Mouse (Mus musculus) hindbrain, embryonic 14.5 days (tissue): Measurements from ENCODE around the gene Nadk2. TPM values are rescaled to one million over a fixed set of nuclear protein-coding genes. Genes with fewer than 3 reads are reported as not detected.
A peak's percentile ranks its signal among the peaks of the same experiment; 100 is the strongest.

Source experiments
- ATAC-seq: fragments of 200-750 bp; cut with Nextera tagmentation; 2 replicates; pipeline ENCODE4 v1.8.0; 2017; ENCODE audit warnings: moderate number of reproducible peaks, mild to moderate bottlenecking, moderate TSS enrichment, moderate library complexity; ENCODE audit not compliant: low FRiP score
- DNase-seq: peaks from one replicate; pipeline ENCODE4 v3.0.0-alpha.2; 2015; ENCODE audit warnings: low spot score
- H3K27ac ChIP-seq: fragments of 300-500 bp; sonication (generic); 2 replicates; pipeline ENCODE4 v1.5.1; 2014; ENCODE audit warnings: mild to moderate bottlenecking, moderate library complexity
- H3K27me3 ChIP-seq: fragments of 300-500 bp; sonication (generic); 2 replicates; pipeline ENCODE4 v1.6.1; 2014; ENCODE audit warnings: mild to moderate bottlenecking, low read length, mixed read lengths; ENCODE audit not compliant: control insufficient read depth, insufficient read depth
- H3K36me3 ChIP-seq: fragments of 300-500 bp; sonication (generic); replicated peaks from 2 replicates; pipeline ENCODE4 v1.6.1; 2014; ENCODE audit not compliant: control insufficient read depth, insufficient read depth
- H3K4me1 ChIP-seq: fragments of 300-500 bp; sonication (generic); replicated peaks from 2 replicates; pipeline ENCODE4 v1.6.1; 2014; ENCODE audit warnings: antibody characterized with exemption, low read length, mixed read lengths; ENCODE audit not compliant: control insufficient read depth, insufficient read depth
- H3K4me2 ChIP-seq: fragments of 300-500 bp; sonication (generic); replicated peaks from 2 replicates; pipeline ENCODE4 v1.6.1; 2014; ENCODE audit warnings: mild to moderate bottlenecking, moderate library complexity
- H3K4me3 ChIP-seq: fragments of 300-500 bp; sonication (generic); replicated peaks from 2 replicates; pipeline ENCODE4 v1.5.1; 2014; ENCODE audit warnings: mild to moderate bottlenecking, low read length
- H3K9ac ChIP-seq: fragments of 300-500 bp; sonication (generic); 2 replicates; pipeline ENCODE4 v1.6.1; 2014
- H3K9me3 ChIP-seq: fragments of 300-500 bp; sonication (generic); 2 replicates; pipeline ENCODE4 v1.6.1; 2016; ENCODE audit warnings: low read length; ENCODE audit not compliant: control insufficient read depth
- WGBS: fragments of 180-500 bp; shearing (Covaris S2); extraction: QIAGEN DNeasy Blood & Tissue Kit; methylation state at CpG from one replicate; pipeline ENCODE4 v1.1.7; 2014; 5-methylcytosine and 5-hydroxymethylcytosine counted together
- polyA plus RNA-seq: library from polyadenylated mRNA; unstranded; fragments of >200 nt; fragmentation: Nextera tagmentation; extraction: Ambion mirVana; gene quantifications from 2 replicates; pipeline ENCODE4 v1.2.1, GENCODE M21; 2014

Nadk2 gene
- polyA plus RNA-seq, 1 experiment from 2014 or later, result 38.4 TPM

DNA sequence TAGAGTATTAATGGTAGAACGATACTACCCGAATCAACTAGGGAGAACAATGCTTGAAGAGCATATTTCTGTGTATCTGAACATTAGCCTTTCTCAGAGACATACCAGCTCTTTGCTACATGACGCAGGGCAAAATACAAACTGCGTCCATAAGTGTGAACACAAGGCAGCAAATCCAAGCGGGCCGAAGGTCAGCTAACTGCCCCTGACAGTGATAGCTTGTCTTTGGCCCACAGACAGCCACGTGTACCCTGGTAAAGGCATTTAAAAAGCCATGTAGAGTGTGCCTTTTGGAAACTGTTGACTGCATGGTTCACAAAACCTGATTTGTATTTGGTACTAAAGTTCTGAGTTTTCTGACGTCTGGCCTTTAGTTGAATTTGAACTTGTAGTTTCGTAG is 11.7 kb downstream of the Nadk2 start:
- Histone ChIP-seq H3K9ac (no peak overlapping the region), H3K4me3 (no peak overlapping the region), H3K27me3 (no peaks in the 10 kb centered on the region), H3K9me3 (no peaks in the 10 kb centered on the region), H3K27ac (no peak overlapping the region), H3K36me3 (no peaks in the 10 kb centered on the region; the same call in 1 of the 2 replicates), H3K4me2 (no peak overlapping the region), H3K4me1 (no peaks in the 10 kb centered on the region)
- WGBS, result 91% methylated on average over 9 of the region's 9 CpGs
- DNase-seq (no peak), ATAC-seq (no peak)

DNA sequence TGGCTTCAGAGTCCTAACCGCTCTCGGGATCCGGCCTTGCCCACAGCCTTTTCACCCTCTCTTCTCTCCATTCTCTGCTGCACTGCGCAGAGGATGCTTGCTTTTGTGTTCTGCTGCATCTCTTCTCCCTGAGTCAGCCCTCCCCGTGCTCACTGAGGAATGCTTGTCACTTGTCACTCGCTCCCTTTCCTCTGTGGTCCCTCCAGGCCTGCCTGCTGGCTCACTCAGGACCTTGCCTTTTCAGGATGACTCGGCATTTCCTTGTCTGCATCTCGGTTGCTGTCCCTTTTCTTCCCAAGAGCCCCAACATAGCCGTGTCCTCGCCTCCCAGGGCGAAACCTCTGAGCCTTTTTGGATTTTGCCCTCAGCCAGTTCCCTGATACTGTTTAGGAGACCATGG is 15.8 kb downstream of the Nadk2 start:
- H3K4me3 ChIP-seq, result no peak overlapping the region
- no peak for DNase-seq
- H3K27ac ChIP-seq, result no peak overlapping the region
- 41% methylated on average over 11 of the region's 11 CpGs for WGBS
- H3K4me2 ChIP-seq, result no peak overlapping the region
- H3K27me3 ChIP-seq, result no peaks in the 10 kb centered on the region
- peak; percentile 40; the same call in 1 of the 2 replicates for ATAC-seq
- no peaks in the 10 kb centered on the region for H3K4me1 ChIP-seq
- no peaks in the 10 kb centered on the region for H3K9me3 ChIP-seq
- peaks cover 5% of the 10 kb centered on the region for H3K36me3 ChIP-seq
- no peak overlapping the region for H3K9ac ChIP-seq

DNA sequence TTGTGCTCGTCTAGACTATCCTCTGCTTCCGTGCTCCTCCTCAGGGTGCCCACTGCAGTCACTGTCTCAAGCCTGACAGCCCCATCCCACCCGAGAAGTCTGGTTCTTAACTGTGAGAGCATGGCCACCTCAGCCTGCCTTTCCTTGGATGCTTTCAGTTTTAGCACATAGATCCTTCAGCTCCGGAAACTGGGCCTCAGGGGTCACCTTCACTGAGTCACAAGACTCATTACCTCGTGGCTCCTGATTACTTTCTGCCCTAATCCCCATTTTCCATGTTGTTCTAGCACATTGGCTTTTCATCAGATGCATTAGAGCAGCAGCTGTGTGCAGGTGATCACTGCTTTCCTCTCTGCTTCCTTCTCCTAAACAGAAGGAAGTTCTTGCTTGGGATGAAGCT is 16.4 kb downstream of the Nadk2 start:
- Histone ChIP-seq H3K27me3 (no peaks in the 10 kb centered on the region), H3K9me3 (no peaks in the 10 kb centered on the region), H3K4me1 (no peaks in the 10 kb centered on the region), H3K4me3 (no peak overlapping the region), H3K36me3 (peaks cover 8% of the 10 kb centered on the region), H3K9ac (no peak overlapping the region), H3K27ac (no peak overlapping the region), H3K4me2 (no peak overlapping the region)
- 78% methylated on average over 5 of the region's 5 CpGs for WGBS
- DNase-seq, result no peak
- ATAC-seq, result no peak

DNA sequence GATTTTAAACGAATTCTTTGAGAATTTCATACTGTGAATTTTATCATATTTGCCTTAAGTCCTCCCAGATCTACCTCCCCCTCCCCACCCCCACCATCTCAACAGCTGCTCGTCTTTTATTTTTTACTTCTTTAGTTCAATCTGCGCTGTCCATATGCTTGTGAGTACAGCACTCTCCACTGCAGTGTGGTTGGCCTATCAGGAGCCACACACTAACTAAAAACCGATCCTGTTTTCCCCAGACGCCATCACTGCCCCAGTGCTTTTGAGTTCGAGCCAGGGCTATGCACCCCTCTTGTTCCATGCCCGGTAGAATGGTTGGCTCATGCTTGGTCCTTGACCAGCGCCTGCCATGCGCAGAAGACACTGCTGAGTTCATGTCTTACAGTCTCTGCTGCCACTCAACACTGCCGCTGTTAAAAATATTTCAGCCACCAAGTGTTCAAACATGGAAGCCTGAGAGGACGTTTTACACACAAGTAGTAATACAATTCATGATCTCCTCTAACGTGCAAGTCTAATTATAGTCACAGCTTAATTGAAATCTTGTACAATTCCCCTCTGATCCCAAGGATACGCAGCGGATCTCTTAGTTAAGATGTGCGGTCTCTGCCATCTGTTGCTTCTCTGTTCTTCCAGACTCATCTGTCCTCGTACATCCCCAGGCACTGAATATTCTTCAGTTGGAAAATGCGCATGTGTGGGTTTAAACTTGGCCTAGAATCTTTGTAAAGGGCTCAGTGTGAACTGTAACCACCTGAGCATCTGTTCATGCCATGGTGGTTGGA is 17.0 kb downstream of the Nadk2 start:
- WGBS, result 86% methylated on average over 17 of the region's 17 CpGs
- Histone ChIP-seq H3K27ac (no peak overlapping the region), H3K4me2 (no peak overlapping the region), H3K9ac (no peak overlapping the region), H3K4me1 (no peaks in the 10 kb centered on the region), H3K9me3 (no peaks in the 10 kb centered on the region), H3K27me3 (no peaks in the 10 kb centered on the region), H3K4me3 (no peak overlapping the region), H3K36me3 (peaks cover 14% of the 10 kb centered on the region)
- DNase-seq, result no peak
- 0 out of 2 replicates have a peak, but pooled peaks have one; percentile 46 for ATAC-seq

DNA sequence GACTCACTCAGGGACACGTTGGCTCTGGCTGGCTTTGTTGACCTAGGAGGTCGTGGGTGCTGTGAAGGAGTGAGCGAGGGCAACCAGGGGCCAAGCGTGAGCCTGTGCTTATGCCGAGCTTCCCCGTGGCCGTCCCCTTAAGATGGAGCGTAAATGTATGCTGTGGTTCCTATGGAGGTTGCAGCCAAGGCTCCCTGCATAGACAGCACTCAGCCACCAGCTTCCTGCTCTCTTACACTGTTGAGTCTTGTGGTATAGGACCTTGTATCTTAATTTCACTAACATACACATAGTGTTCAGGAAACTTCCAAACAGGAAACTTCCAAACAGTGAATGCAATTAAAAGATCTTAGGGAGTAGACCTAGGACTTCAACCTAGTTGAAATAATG is 17.6 kb downstream of the Nadk2 start:
- no peak overlapping the region for H3K9ac ChIP-seq
- no peak overlapping the region for H3K4me3 ChIP-seq
- DNase-seq (no peak), ATAC-seq (0 out of 2 replicates have a peak, but pooled peaks have one; percentile 3)
- no peaks in the 10 kb centered on the region for H3K4me1 ChIP-seq
- H3K9me3 ChIP-seq, result no peaks in the 10 kb centered on the region
- no peak overlapping the region for H3K4me2 ChIP-seq
- no peak overlapping the region for H3K27ac ChIP-seq
- H3K27me3 ChIP-seq, result no peaks in the 10 kb centered on the region
- WGBS, result 56% methylated on average over 8 of the region's 8 CpGs
- peaks cover 20% of the 10 kb centered on the region for H3K36me3 ChIP-seq

DNA sequence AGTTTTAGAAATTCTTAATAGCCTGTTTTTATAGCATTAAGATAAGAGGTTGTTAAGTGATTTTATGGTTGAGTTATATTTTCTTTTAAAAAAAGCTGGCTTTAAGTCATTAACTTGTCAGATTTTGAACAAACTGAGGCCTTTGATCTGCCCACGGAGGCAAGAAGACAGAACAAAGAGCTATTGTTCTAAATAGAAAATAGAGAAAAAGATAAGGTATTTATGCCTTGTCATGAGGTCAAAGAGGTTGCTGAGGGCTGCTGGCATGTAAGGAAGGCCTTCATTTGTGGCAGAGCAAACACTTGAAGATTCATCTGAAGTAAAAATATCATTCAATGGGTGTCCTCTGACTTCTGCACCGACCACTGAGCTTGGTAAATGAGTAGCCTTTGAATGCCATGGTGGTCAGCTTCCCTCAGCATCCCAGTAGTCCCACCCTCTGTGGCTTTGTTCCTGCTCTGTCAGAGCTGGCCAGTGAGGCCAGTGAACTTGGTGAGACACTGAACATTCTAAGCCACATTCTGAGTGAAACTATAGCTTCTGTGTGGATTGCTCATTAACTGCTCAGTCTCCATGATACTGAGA is 18.2 kb downstream of the Nadk2 start:
- no peaks in the 10 kb centered on the region for H3K27me3 ChIP-seq
- H3K36me3 ChIP-seq, result peaks cover 25% of the 10 kb centered on the region
- H3K27ac ChIP-seq, result no peak overlapping the region
- WGBS, result 13% methylated on average over 2 of the region's 2 CpGs
- H3K9me3 ChIP-seq, result no peaks in the 10 kb centered on the region
- DNase-seq (no peak), ATAC-seq (no peak)
- H3K4me3 ChIP-seq, result no peak overlapping the region
- no peak overlapping the region for H3K4me2 ChIP-seq
- H3K9ac ChIP-seq, result no peak overlapping the region
- H3K4me1 ChIP-seq, result no peaks in the 10 kb centered on the region

DNA sequence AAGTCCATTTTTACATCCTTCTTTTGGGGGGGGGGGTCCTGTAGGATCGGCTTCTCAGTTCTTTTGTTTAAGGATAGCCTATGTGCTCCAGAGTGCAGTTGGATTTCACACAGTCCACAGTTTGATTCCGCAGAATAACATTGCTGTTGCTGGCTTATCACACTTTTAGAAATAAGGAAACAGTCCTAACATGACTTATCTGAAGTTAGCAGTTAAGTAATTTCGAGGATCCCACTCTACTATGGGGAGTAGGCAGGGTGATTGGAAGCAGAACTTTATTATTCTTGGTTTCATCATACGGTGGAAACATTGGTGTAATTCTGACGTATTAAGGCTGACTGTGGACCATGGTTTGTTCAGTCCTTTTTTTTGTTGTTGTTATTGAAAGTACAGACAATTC is 19.6 kb downstream of the Nadk2 start:
- H3K9ac ChIP-seq, result no peak overlapping the region

DNA sequence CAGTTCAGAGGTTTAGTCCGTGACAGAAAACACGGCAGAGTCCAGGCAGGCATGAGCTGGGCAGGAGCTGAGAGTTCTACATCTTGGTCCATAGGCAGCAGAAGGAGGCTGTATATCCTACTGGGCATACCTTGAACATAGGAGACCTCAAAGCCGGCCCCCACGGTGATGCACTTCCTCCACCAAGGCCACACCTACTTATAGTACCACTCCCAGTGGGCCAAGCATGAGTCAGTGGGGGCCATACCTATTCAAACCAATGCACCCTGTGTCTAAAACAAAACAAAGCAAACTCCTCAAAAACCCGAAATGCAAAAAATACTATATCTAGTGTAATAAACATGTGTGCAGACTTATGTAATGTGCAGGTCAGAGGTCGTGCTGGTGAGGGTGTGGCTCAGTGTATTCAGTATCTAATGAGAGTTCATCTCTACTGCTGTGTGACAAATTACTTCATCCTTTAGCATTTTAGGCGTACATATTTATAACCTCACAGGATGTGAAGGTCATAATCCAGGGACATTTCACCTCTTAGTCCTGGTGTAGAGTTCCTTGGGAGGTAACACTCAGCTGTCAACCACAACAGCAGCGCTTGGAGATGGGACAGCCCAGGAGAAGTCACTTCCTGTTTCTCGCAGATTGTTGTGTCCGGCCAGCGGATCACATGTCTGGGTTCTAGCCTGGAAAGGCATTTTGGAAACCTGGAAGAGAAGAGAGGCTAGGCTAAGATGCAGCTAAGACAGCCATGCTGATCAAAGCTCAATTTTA is 22.7 kb downstream of the Nadk2 start:
- ATAC-seq (no peak), DNase-seq (no peak)
- H3K9ac ChIP-seq, result no peak overlapping the region
- H3K27ac ChIP-seq, result no peak overlapping the region
- no peaks in the 10 kb centered on the region for H3K27me3 ChIP-seq
- 81% methylated on average over 11 of the region's 11 CpGs for WGBS
- peaks cover 45% of the 10 kb centered on the region for H3K36me3 ChIP-seq
- no peak overlapping the region for H3K4me3 ChIP-seq
- no peaks in the 10 kb centered on the region for H3K4me1 ChIP-seq
- peak overlapping the region; percentile 13 for H3K4me2 ChIP-seq
- H3K9me3 ChIP-seq, result no peaks in the 10 kb centered on the region

More for the DNA sequence above, 19.6 kb downstream of the Nadk2 start:
- Histone ChIP-seq H3K4me1 (no peaks in the 10 kb centered on the region), H3K4me2 (no peak overlapping the region), H3K36me3 (peaks cover 29% of the 10 kb centered on the region), H3K27me3 (no peaks in the 10 kb centered on the region), H3K4me3 (no peak overlapping the region), H3K27ac (no peak overlapping the region), H3K9me3 (no peaks in the 10 kb centered on the region)
- WGBS, result 96% methylated on average over 5 of the region's 5 CpGs
- ATAC-seq, result no peak
- DNase-seq, result no peak

DNA sequence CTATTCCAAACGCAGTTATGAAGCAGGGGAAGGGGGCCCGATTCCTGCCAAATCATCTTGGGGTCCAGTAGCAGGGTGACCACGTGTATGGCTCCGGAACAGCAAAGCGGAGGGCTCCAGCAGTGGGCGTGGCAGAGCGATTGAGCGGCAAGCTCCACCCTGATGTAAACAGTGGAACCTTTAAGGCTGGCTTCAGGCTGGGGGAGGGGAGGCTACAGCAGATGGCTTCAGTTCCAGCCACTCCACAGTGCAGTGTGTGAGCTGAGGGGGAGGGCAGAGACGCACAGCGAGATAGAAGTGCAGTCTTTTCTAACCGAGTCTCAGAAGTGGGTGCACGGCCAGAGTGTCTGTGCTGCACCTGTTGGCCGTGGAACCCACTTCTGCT is 23.3 kb downstream of the Nadk2 start:
- DNase-seq (peak; percentile 38), ATAC-seq (peak; percentile 79; the same call in 1 of the 2 replicates)
- H3K27ac ChIP-seq, result no peak overlapping the region
- H3K9me3 ChIP-seq, result no peaks in the 10 kb centered on the region
- no peak overlapping the region for H3K4me3 ChIP-seq
- H3K27me3 ChIP-seq, result no peaks in the 10 kb centered on the region
- WGBS, result 21% methylated on average over 13 of the region's 13 CpGs
- peaks cover 50% of the 10 kb centered on the region for H3K36me3 ChIP-seq
- no peak overlapping the region for H3K9ac ChIP-seq
- peak overlapping the region; percentile 13 for H3K4me2 ChIP-seq
- no peaks in the 10 kb centered on the region for H3K4me1 ChIP-seq
